Mouse (Mus musculus) brain, embryonic 14.5 days (tissue): ENCODE results near the gene Ikbip.

Experiments used
- CTCF ChIP-seq: fragments of 200-500 bp; IDR thresholded peaks from 2 replicates; pipeline ENCODE4 v1.5.1; 2012; ENCODE audit warnings: inconsistent platforms, mild to moderate bottlenecking, moderate library complexity, borderline replicate concordance; ENCODE audit not compliant: insufficient read depth, insufficient read length; ENCODE audit errors: extremely low read depth
- POLR2A ChIP-seq: fragments of 200-500 bp; IDR thresholded peaks from 2 replicates; pipeline ENCODE4 v1.6.1; 2012; ENCODE audit warnings: mild to moderate bottlenecking, inconsistent platforms, borderline replicate concordance; ENCODE audit not compliant: poor library complexity, insufficient read depth, insufficient read length, severe bottlenecking; ENCODE audit errors: extremely low read depth

DNA sequence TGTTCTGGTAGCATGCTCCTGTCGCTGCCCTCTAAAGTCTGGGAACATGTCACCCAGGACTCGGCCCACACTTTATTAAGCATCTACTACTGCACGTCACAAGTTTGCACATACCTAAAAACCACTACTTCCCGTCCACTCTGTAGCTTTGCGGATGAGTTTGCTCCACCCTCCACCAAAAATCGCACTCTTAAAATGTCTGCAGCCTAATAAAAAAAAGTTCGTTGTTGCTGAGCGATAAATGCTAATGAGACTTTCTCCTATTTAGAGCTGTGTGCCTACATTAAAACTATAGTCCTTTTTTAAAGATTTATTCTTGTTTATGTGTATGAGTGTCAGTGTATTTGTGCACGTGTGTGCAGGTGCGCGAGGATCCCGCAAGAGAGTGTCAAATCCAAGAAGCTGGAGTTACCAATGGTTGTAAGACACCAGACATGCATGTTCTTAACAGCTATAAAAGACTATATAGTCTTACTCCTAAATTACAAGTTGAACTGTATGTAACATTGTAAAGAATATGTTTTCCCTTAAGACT lies 720 bp downstream of the Ikbip start:
- TF ChIP-seq CTCF, result no peak
- no peak for TF ChIP-seq POLR2A
